Mouse (Mus musculus): ENCODE measurements around the gene Arid1b. TPM values are rescaled to one million over a fixed set of nuclear protein-coding genes. Genes with fewer than 3 reads are reported as not detected.

Gene Arid1b
- total and polyA plus RNA-seq, 3 experiments: 6.1 to 12.4 (median 9.7) TPM

DNA sequence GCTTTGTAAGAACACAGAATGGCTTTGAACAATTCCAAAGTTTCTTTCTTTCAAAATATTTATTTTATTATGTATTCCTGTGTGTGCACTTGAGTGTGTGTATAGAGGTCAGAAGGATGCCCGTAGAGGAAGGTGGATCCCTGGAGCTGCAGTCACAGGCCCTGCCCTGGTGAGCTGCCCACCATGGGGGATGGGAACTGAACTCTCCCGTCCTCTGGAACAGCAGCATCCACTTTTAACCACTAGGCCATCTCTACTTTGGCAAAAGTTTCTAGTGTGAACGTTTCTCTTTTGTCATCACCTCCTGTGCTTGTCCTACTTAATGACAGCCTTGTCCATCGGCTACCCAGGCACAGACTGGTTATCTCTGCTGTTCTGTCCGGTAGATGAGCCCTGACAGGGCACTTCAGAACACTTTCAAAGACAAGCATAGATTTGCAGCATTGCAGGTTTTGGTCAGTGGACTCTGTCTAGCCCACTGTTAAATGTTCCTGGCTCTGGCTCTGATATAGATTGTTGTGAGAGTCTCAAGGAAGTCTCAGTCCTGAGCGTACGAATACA is 56.9 kb downstream of the Arid1b start:
- peaks cover 0 to 33% of the 10 kb centered on the region in 2 experiments; a peak in 3 of 4 replicates for H3K4me1 ChIP-seq (ENCODE audit: control insufficient read depth in 1 of 2, insufficient read depth in 2 of 2)
- TF ChIP-seq KAT2A (IDR thresholded peaks at IDR 0.05; ENCODE audit: insufficient replicate concordance, low read length) (no peak), JUN (IDR thresholded peaks at IDR 0.05; ENCODE audit: insufficient read depth, low read depth, low read length) (no peak), PAX5 (IDR thresholded peaks at IDR 0.05; ENCODE audit: low read length) (no peak), MYC (IDR thresholded peaks at IDR 0.05; ENCODE audit: low read depth, low read length) (no peak), CHD1 (IDR thresholded peaks at IDR 0.05; ENCODE audit: low read depth, low read length) (no peak), TBP (conservative IDR thresholded peaks at IDR 0.05; ENCODE audit: low read depth, low read length) (no peak), IRF4 (IDR thresholded peaks at IDR 0.05; ENCODE audit: low read depth, low read length) (no peak), SIN3A (IDR thresholded peaks at IDR 0.05; ENCODE audit: low read length) (no peak), NELFE (IDR thresholded peaks at IDR 0.05; ENCODE audit: low read depth, low read length) (no peak), BHLHE40 (IDR thresholded peaks at IDR 0.05; ENCODE audit: low read depth, low read length) (no peak), CHD2 (IDR thresholded peaks at IDR 0.05; ENCODE audit: low read length) (no peak), ZC3H11A (IDR thresholded peaks at IDR 0.05; ENCODE audit: low read depth, low read length) (no peak), MEF2A (IDR thresholded peaks at IDR 0.05; ENCODE audit: borderline replicate concordance, low read depth, low read length) (no peak), POLR2AphosphoS2 (IDR thresholded peaks at IDR 0.05; ENCODE audit: low read depth, low read length) (no peak), TCF12 (IDR thresholded peaks at IDR 0.05; ENCODE audit: low read depth, low read length) (no peak), EP300 (IDR thresholded peaks at IDR 0.05; ENCODE audit: low read length) (no peak), USF2 (conservative IDR thresholded peaks at IDR 0.05; ENCODE audit: low read depth, low read length) (no peak)
- no peak overlapping the region for H3K4me3 ChIP-seq (replicated peaks in 1 of 3; ENCODE audit: low read depth in 2 of 3, low read length in 2 of 3, poor library complexity in 1 of 3)
- DNase-seq (ENCODE audit: extremely low read depth): no peak
- in situ Hi-C loops (cut with MboI; ENCODE audit: low pct_ligation_motif_present, low pct_unique_long_range_greater_than_20kb, low sequenced_read_pairs): no loop called here
- dilution Hi-C loops (cut with MboI; ENCODE audit: extremely low pct_ligation_motif_present, extremely low pct_unique_long_range_greater_than_20kb, low sequenced_read_pairs): no loop called here
- H3K27ac ChIP-seq (ENCODE audit: insufficient read depth, low read depth): no peak overlapping the region
- no peak overlapping the region for H3K9ac ChIP-seq (ENCODE audit: insufficient read depth, low read depth)
- no peaks in the 10 kb centered on the region for H3K27me3 ChIP-seq (replicated peaks)
- no peak overlapping the region for H3K4me2 ChIP-seq (ENCODE audit: insufficient read depth, low read depth, poor library complexity, severe bottlenecking)
- H3K9me3 ChIP-seq (replicated peaks; ENCODE audit: low read length): no peaks in the 10 kb centered on the region
- no peaks in the 10 kb centered on the region for H3K79me2 ChIP-seq (replicated peaks; ENCODE audit: control insufficient read depth, extremely low read depth, insufficient read depth, poor library complexity, severe bottlenecking)
- H3K36me3 ChIP-seq (replicated peaks in 1 of 2; ENCODE audit: control insufficient read depth in 1 of 2, insufficient read depth in 1 of 2, low read length in 1 of 2): peaks cover 7 to 67% of the 10 kb centered on the region in 2 experiments

DNA sequence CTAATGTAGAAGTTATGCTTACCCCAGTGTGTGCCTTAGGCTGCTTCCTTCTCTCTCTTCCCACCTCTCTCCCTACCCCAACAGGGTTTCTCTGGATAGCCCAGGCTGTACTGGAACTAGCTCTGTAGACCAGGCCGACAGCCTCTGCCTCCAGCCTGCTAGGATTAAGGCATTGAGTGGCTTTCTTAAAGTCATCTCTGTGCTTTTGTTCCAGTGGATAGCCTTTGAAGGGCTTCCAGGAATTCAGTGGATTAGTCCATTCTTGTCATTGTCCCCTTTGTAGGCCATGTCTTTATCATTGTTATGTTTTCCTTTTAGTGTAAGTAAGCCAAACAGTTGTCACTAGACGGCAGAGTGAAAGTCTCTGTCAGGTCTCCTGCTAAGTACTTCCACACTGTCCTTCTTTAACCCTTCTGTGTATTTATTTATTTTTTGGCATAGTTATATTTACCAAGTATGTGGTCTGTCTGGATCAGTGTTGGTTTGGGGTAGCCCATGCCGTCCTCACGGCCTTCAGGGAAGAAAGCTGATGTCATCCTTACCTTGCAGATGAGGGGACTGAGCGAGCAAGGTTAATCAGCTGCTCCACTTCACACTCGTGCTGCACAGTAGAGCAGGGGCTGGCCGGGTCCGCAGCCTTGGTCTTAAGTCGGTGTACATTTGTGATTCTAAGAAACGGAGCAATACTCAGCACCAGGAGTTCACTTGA is 58.1 kb downstream of the Arid1b start:
- TF ChIP-seq MYC (IDR thresholded peaks at IDR 0.05; ENCODE audit: low read depth, low read length): no peak
- TF ChIP-seq CHD2 (IDR thresholded peaks at IDR 0.05; ENCODE audit: low read length): no peak
- no peak for TF ChIP-seq ZKSCAN1 (IDR thresholded peaks at IDR 0.05; ENCODE audit: borderline replicate concordance, low read depth, low read length)
- TF ChIP-seq MAZ (IDR thresholded peaks at IDR 0.05; ENCODE audit: low read depth, low read length): no peak
- TF ChIP-seq ELF1 (IDR thresholded peaks at IDR 0.05; ENCODE audit: low read depth, low read length): no peak
- TF ChIP-seq CHD1 (IDR thresholded peaks at IDR 0.05; ENCODE audit: low read depth, low read length): no peak
- no peak for TF ChIP-seq TBP (conservative IDR thresholded peaks at IDR 0.05; ENCODE audit: low read depth, low read length)
- no peak for TF ChIP-seq PAX5 (IDR thresholded peaks at IDR 0.05; ENCODE audit: low read length)
- no peak for TF ChIP-seq USF1 (IDR thresholded peaks at IDR 0.05; ENCODE audit: low read depth, low read length)
- TF ChIP-seq NELFE (IDR thresholded peaks at IDR 0.05; ENCODE audit: low read depth, low read length): no peak
- TF ChIP-seq TCF12 (IDR thresholded peaks at IDR 0.05; ENCODE audit: low read depth, low read length): no peak
- TF ChIP-seq POLR2A (IDR thresholded peaks at IDR 0.05; ENCODE audit: low read depth, low read length): no peak
- no peak for TF ChIP-seq KAT2A (IDR thresholded peaks at IDR 0.05; ENCODE audit: insufficient replicate concordance, low read length)
- no peak for TF ChIP-seq MEF2A (IDR thresholded peaks at IDR 0.05; ENCODE audit: borderline replicate concordance, low read depth, low read length)
- TF ChIP-seq USF2 (conservative IDR thresholded peaks at IDR 0.05; ENCODE audit: low read depth, low read length): no peak
- TF ChIP-seq ZMIZ1 (IDR thresholded peaks at IDR 0.05; ENCODE audit: low read depth, low read length): no peak
- no peak for TF ChIP-seq ZC3H11A (IDR thresholded peaks at IDR 0.05; ENCODE audit: low read depth, low read length)
- no peak for TF ChIP-seq MXI1 (IDR thresholded peaks at IDR 0.05; ENCODE audit: low read depth, low read length)
- Histone ChIP-seq H3K9me3 (replicated peaks; ENCODE audit: low read length) (no peaks in the 10 kb centered on the region), H3K27me3 (replicated peaks) (no peaks in the 10 kb centered on the region), H3K4me3 (replicated peaks in 1 of 3; ENCODE audit: low read depth in 2 of 3, low read length in 2 of 3, poor library complexity in 1 of 3) (no peak overlapping the region), H3K36me3 (replicated peaks in 1 of 2; ENCODE audit: control insufficient read depth in 1 of 2, insufficient read depth in 1 of 2, low read length in 1 of 2) (peaks cover 7 to 70% of the 10 kb centered on the region in 2 experiments), H3K4me1 (ENCODE audit: control insufficient read depth in 1 of 2, insufficient read depth in 2 of 2) (peaks cover 0 to 36% of the 10 kb centered on the region in 2 experiments; a peak in 3 of 4 replicates), H3K9ac (ENCODE audit: insufficient read depth, low read depth) (no peak overlapping the region), H3K27ac (ENCODE audit: insufficient read depth, low read depth) (no peak overlapping the region), H3K79me2 (replicated peaks; ENCODE audit: control insufficient read depth, extremely low read depth, insufficient read depth, poor library complexity, severe bottlenecking) (no peaks in the 10 kb centered on the region), H3K4me2 (ENCODE audit: insufficient read depth, low read depth, poor library complexity, severe bottlenecking) (no peak overlapping the region)
- in situ Hi-C loops (cut with MboI; ENCODE audit: low pct_ligation_motif_present, low pct_unique_long_range_greater_than_20kb, low sequenced_read_pairs) (no loop called here), dilution Hi-C loops (cut with MboI; ENCODE audit: extremely low pct_ligation_motif_present, extremely low pct_unique_long_range_greater_than_20kb, low sequenced_read_pairs) (no loop called here)
- DNase-seq (ENCODE audit: extremely low read depth): no peak

All from CH12.LX (cell line).